Mouse (Mus musculus) brain, embryonic 14.5 days (tissue): Measurements from ENCODE around the gene Sdhb. TPM values are rescaled to one million over a fixed set of nuclear protein-coding genes. Genes with fewer than 3 reads are reported as not detected.

Experiments used
- DNase-seq: peaks from one replicate; pipeline ENCODE4 v3.0.0-alpha.2; 2011; ENCODE audit warnings: low read depth
- CTCF ChIP-seq: fragments of 200-500 bp; IDR thresholded peaks from 2 replicates; pipeline ENCODE4 v1.5.1; 2012; ENCODE audit warnings: inconsistent platforms, mild to moderate bottlenecking, moderate library complexity, borderline replicate concordance; ENCODE audit not compliant: insufficient read depth, insufficient read length; ENCODE audit errors: extremely low read depth
- POLR2A ChIP-seq: fragments of 200-500 bp; IDR thresholded peaks from 2 replicates; pipeline ENCODE4 v1.6.1; 2012; ENCODE audit warnings: mild to moderate bottlenecking, inconsistent platforms, borderline replicate concordance; ENCODE audit not compliant: poor library complexity, insufficient read depth, insufficient read length, severe bottlenecking; ENCODE audit errors: extremely low read depth
- polyA plus RNA-seq: library from polyadenylated mRNA; depleted of rRNA; stranded (reverse); fragments of >200 nt; gene quantifications from 2 replicates; pipeline ENCODE4 v1.2.3, GENCODE M21; 2012

Gene Sdhb
- polyA plus RNA-seq, 1 experiment, result 213 TPM

GRCm38 (mm10) chr4:140962207-140962909, 1.4 kb downstream of the Sdhb start:
- DNase-seq, result no peak
- TF ChIP-seq POLR2A, result no peak
- TF ChIP-seq CTCF, result no peak

- TF ChIP-seq POLR2A (no peak), CTCF (no peak)
- DNase-seq, result no peak
Observed at GRCm38 (mm10) chr4:140962950-140963349, 1.9 kb downstream of the Sdhb start.

DNA sequence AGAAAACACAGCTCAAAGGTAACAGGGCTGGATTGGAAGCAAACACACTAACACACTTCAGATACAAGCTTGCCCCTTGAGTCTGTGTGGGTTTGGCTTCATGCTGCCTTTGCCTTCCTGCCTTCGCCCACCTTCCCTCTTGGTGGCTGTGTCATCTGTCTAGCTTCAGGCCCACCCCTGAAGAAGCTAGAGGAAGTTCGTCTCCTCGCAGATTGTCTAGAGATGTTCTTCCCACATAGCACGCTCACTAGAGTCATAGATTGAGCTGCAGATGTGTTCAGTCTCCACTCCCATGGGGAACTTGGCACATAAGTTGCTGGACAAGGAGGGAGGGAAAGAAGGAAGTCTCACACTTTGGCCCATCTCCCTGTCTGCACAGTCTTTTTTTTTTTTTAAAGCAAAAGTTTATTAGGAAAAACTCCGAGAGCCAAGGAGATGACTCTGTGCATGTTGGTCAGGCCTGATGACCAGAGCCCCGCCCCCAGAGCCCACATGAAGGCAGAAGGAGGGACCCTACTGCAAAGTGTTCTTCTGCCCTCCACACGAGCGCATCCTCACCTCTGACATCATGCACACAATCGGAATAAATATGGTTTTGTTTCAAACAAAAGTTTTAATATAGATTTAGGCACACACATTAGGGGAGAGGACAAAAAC, 3.1 kb downstream of the Sdhb start:
- TF ChIP-seq POLR2A, result no peak
- no peak for TF ChIP-seq CTCF
- no peak for DNase-seq

DNA sequence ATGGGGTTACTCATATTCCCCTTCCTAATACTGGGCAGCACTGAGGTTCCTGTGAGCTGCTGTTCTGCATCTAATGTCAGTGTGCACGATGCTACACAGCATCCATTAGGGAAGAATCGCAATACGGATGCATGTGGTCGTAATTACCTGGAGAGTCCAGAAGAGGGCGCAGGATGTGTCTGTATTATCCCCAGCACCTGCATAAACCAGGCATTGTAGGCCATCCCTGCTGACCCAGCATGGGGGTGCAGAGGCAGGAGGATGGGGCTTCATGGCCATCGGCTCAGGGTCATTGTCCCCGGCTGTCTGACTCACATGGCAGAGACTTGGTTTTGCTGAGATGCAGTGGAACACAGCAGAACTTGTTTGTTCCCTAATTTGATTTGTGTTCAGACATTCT, 3.6 kb downstream of the Sdhb start:
- TF ChIP-seq CTCF (peak; percentile 77), POLR2A (no peak)
- peak; percentile 87 for DNase-seq

GRCm38 (mm10) chr4:140967386-140968159, 6.6 kb downstream of the Sdhb start:
- TF ChIP-seq CTCF (no peak), POLR2A (no peak)
- DNase-seq, result no peak

DNA sequence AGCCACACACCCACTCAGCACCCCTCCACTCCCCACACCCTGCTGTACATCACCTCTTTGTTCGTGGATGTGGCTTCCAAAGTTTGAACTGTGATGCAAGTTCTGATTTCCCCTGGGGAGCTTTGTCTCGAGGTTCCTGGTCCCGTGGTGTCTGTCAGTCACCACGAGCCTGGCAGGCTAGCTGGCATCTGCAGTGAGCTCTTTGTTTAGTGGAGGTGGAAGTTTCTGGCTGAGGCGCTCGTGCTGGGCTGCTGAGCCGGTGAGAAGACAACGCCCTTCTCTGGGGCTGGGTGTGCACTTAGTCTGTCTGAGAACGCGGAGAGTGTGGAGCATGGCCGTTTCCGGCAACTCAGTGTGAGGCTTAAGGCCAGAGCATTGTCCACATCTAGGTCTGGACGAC, 10.7 kb downstream of the Sdhb start:
- TF ChIP-seq POLR2A (no peak), CTCF (no peak)
- no peak for DNase-seq

GRCm38 (mm10) chr4:140974408-140974807, 13.4 kb downstream of the Sdhb start:
- DNase-seq, result no peak
- no peak for TF ChIP-seq POLR2A
- no peak for TF ChIP-seq CTCF

- TF ChIP-seq CTCF (no peak), POLR2A (no peak)
- no peak for DNase-seq
Observed at GRCm38 (mm10) chr4:140975356-140975755, 14.4 kb downstream of the Sdhb start.

- TF ChIP-seq POLR2A, result no peak
- no peak for TF ChIP-seq CTCF
Observed at GRCm38 (mm10) chr4:140977278-140977677, 16.3 kb downstream of the Sdhb start.

GRCm38 (mm10) chr4:140977886-140978692, 17.1 kb downstream of the Sdhb start:
- DNase-seq, result no peak
- TF ChIP-seq CTCF, result no peak
- TF ChIP-seq POLR2A, result no peak

More at GRCm38 (mm10) chr4:140977278-140977677, 16.3 kb downstream of the Sdhb start:
- no peak for DNase-seq

DNA sequence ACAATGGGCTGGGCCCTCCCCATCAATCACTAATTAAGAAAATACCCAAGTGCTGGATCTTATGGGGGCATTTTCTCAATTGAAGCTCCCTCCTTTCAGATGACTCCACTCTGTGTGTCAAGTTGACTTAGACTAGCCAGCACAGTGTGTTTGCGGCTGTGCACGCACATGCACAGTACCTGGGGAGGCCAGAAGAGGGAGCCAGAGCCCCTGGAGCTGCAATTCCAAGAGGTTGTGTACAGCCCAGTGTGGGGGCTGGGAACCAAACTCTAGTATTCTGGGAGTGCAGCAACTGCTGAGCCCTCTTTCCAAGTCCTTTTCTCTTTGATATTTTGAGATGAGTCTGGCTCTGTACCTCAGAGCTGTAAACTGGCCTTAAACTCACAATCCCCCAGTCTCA, 20.6 kb downstream of the Sdhb start:
- TF ChIP-seq POLR2A (no peak), CTCF (peak; percentile 27; the same call in 1 of the 2 replicates)
- DNase-seq, result no peak

DNA sequence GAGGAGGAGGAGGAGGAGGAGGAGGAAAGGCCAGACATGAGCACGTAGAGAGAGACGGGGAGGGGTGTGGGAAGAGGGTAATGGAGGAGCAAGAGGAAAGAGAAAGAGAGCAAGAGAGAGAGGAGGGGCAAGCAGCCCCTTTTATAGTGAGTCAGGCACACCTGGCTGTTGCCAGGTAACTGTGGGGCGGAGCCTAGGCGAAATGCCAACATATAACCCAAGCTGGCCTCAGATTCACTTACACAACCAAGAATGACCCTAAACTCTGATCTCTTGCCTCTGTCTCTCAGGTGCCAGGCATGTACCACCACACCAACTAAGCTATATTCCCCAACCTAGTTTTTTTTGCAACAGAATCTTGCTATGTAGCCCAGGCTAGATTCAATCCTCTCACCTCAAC, 21.8 kb downstream of the Sdhb start:
- DNase-seq, result no peak

More for the DNA sequence above, 21.8 kb downstream of the Sdhb start:
- no peak for TF ChIP-seq CTCF
- no peak for TF ChIP-seq POLR2A
